Mouse (Mus musculus) stomach, embryonic 15.5 days (tissue): ENCODE measurements around the gene Sbp. TPM values are rescaled to one million over a fixed set of nuclear protein-coding genes. Genes with fewer than 3 reads are reported as not detected.

Experiments used
- ATAC-seq: fragments of 200-750 bp; cut with Nextera tagmentation; 2 replicates; pipeline ENCODE4 v1.8.0; 2017; ENCODE audit warnings: low read depth, moderate number of reproducible peaks, moderate TSS enrichment; ENCODE audit not compliant: insufficient read depth, low FRiP score
- H3K27ac ChIP-seq: fragments of 300-500 bp; sonication (generic); 2 replicates; pipeline ENCODE4 v1.5.1; 2015; ENCODE audit warnings: mild to moderate bottlenecking, inconsistent platforms
- H3K27me3 ChIP-seq: fragments of 300-500 bp; sonication (generic); replicated peaks from 2 replicates; pipeline ENCODE4 v1.6.1; 2015; ENCODE audit warnings: inconsistent platforms
- H3K36me3 ChIP-seq: fragments of 300-500 bp; sonication (generic); 2 replicates; pipeline ENCODE4 v1.6.1; 2015; ENCODE audit warnings: inconsistent platforms
- H3K4me1 ChIP-seq: fragments of 300-500 bp; sonication (generic); 2 replicates; pipeline ENCODE4 v1.6.1; 2015; ENCODE audit warnings: inconsistent platforms
- H3K4me2 ChIP-seq: fragments of 300-500 bp; sonication (generic); 2 replicates; pipeline ENCODE4 v1.6.1; 2015; ENCODE audit warnings: mild to moderate bottlenecking, inconsistent platforms
- H3K4me3 ChIP-seq: fragments of 300-500 bp; sonication (generic); replicated peaks from 2 replicates; pipeline ENCODE4 v1.5.1; 2015; ENCODE audit warnings: inconsistent platforms
- H3K9ac ChIP-seq: fragments of 300-500 bp; sonication (generic); 2 replicates; pipeline ENCODE4 v1.6.1; 2015; ENCODE audit warnings: inconsistent platforms
- H3K9me3 ChIP-seq: fragments of 300-500 bp; sonication (generic); 2 replicates; pipeline ENCODE4 v1.6.1; 2016; ENCODE audit warnings: inconsistent platforms
- WGBS: fragments of 180-500 bp; shearing (Covaris S2); methylation state at CpG from one replicate; pipeline ENCODE4 v1.1.7; 2015; 5-methylcytosine and 5-hydroxymethylcytosine counted together
- polyA plus RNA-seq: library from polyadenylated mRNA; unstranded; fragments of >200 nt; fragmentation: Nextera tagmentation; extraction: Ambion mirVana; gene quantifications from 2 replicates; pipeline ENCODE4 v1.2.1, GENCODE M21; 2015

The Sbp gene
- polyA plus RNA-seq, 1 experiment from 2014 or later: not detected

DNA sequence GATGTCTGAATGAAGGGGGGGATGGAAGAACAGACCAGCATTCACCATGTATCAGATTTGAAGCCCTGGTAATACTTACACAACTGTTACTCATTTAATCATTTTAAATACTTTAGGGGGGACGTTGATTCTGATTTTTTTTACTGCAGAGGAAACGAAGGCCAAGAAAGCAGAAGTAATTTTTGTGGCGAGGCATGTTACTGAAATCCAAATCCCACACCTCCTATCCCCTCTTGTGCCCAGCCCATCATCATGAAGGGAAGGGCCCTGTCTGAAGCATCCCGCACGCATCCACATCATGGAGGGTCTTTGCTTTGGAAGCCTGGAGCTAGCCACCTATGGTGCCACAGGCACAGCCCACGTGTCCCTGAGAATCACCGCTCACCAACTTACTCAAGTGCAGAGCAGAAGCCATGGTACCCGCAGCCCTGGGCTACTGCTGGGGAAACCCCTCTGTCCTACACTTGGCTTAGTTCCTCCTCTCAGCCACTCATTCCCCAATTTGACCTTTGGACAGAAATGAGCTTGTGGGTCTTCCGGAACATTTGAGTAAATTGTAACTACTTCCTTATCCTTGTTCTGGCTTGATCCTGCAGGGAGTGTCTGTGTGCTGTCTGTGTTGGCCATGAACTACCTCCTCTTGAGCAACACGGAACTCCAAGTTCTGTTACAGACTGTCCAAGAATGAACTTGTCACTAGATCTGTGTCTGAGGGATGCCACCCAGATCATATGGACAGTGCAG is 25.4 kb downstream of the Sbp start:
- Histone ChIP-seq H3K4me1 (no peaks in the 10 kb centered on the region), H3K9me3 (no peaks in the 10 kb centered on the region), H3K27ac (0 out of 2 replicates have a peak overlapping the region, but pooled peaks have one; percentile 8), H3K4me2 (no peak overlapping the region), H3K27me3 (no peaks in the 10 kb centered on the region), H3K36me3 (no peaks in the 10 kb centered on the region), H3K9ac (no peak overlapping the region), H3K4me3 (no peak overlapping the region)
- WGBS: 75% methylated on average over 10 of the region's 10 CpGs
- peak; percentile 40 for ATAC-seq

DNA sequence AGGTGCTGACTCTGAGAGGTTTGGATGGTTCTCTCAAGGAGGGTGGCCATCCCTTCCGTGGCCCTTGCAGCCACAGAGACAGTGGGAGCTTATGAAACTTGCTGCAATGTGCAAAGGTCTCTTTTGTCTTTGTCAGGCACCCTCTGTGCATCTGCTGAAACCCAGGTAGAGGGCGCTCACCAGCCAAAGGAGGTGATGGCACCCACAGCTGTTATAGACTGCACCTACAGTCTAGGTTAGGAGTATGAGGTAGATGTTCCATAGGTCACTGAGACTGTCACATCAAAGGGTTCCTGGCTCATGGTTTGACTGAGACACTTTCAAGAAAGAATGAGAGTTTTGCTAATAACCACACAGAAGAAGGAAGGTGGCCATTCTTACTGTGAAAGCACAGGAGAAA is 27.3 kb downstream of the Sbp start:
- no peak overlapping the region for H3K4me2 ChIP-seq
- WGBS: 60% methylated on average over 2 of the region's 2 CpGs
- no peak overlapping the region for H3K27ac ChIP-seq
- H3K27me3 ChIP-seq: no peaks in the 10 kb centered on the region
- no peak overlapping the region for H3K4me3 ChIP-seq
- H3K9me3 ChIP-seq: no peaks in the 10 kb centered on the region
- no peak for ATAC-seq
- H3K9ac ChIP-seq: no peak overlapping the region
- H3K4me1 ChIP-seq: no peaks in the 10 kb centered on the region
- no peaks in the 10 kb centered on the region for H3K36me3 ChIP-seq

GRCm38 (mm10) chr17:23969231-23969630 is 27.8 kb downstream of the Sbp start:
- WGBS: 13% methylated on average over 1 of the region's 1 CpGs
- Histone ChIP-seq H3K4me2 (no peak overlapping the region), H3K9ac (no peak overlapping the region), H3K27ac (no peak overlapping the region), H3K36me3 (no peaks in the 10 kb centered on the region), H3K9me3 (no peaks in the 10 kb centered on the region), H3K4me1 (no peaks in the 10 kb centered on the region), H3K27me3 (no peaks in the 10 kb centered on the region), H3K4me3 (no peak overlapping the region)
- ATAC-seq: no peak

DNA sequence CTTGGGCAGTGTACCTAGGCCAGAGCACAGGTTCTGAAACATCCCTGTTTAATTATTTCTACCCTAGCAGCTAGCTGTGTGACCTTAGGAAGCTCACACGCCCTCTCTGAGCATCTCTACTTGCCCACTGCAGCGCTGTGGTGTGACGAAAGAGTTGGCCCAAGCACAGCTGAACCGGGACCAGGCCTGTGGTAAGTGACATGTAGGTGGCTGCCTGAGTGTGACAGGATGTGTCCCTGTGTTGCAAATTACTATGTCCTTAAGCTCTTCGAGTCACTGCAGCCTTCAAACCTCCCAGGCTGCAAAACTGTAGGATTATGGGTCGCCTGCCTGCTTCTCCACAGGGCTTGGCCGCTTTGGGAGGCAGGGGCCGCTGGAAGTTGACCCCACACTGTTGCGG is 29.8 kb downstream of the Sbp start:
- Histone ChIP-seq H3K36me3 (no peaks in the 10 kb centered on the region), H3K27me3 (no peaks in the 10 kb centered on the region), H3K4me1 (no peaks in the 10 kb centered on the region), H3K9ac (no peak overlapping the region), H3K9me3 (no peaks in the 10 kb centered on the region), H3K4me3 (no peak overlapping the region), H3K4me2 (no peak overlapping the region), H3K27ac (no peak overlapping the region)
- 82% methylated on average over 9 of the region's 9 CpGs for WGBS
- ATAC-seq: peak; percentile 24; the same call in 1 of the 2 replicates

GRCm38 (mm10) chr17:23976665-23977064 is 35.2 kb downstream of the Sbp start:
- Histone ChIP-seq H3K9ac (no peak overlapping the region), H3K27ac (no peak overlapping the region), H3K9me3 (no peaks in the 10 kb centered on the region), H3K4me1 (0 out of 2 replicates have a peak, but pooled peaks cover 3% of the 10 kb centered on the region), H3K4me3 (no peak overlapping the region), H3K4me2 (no peak overlapping the region), H3K27me3 (no peaks in the 10 kb centered on the region), H3K36me3 (no peaks in the 10 kb centered on the region)
- WGBS: 75% methylated on average over 4 of the region's 4 CpGs
- ATAC-seq: no peak

- H3K9ac ChIP-seq: no peak overlapping the region
- H3K27me3 ChIP-seq: no peaks in the 10 kb centered on the region
- no peak overlapping the region for H3K4me2 ChIP-seq
- WGBS: 52% methylated on average over 3 of the region's 3 CpGs
- H3K27ac ChIP-seq: no peak overlapping the region
- no peak overlapping the region for H3K4me3 ChIP-seq
- H3K9me3 ChIP-seq: no peaks in the 10 kb centered on the region
- H3K4me1 ChIP-seq: 0 out of 2 replicates have a peak, but pooled peaks cover 3% of the 10 kb centered on the region
- no peaks in the 10 kb centered on the region for H3K36me3 ChIP-seq
- ATAC-seq: no peak
These were observed 38.0 kb downstream of the Sbp start for GRCm38 (mm10) chr17:23979471-23979870.

DNA sequence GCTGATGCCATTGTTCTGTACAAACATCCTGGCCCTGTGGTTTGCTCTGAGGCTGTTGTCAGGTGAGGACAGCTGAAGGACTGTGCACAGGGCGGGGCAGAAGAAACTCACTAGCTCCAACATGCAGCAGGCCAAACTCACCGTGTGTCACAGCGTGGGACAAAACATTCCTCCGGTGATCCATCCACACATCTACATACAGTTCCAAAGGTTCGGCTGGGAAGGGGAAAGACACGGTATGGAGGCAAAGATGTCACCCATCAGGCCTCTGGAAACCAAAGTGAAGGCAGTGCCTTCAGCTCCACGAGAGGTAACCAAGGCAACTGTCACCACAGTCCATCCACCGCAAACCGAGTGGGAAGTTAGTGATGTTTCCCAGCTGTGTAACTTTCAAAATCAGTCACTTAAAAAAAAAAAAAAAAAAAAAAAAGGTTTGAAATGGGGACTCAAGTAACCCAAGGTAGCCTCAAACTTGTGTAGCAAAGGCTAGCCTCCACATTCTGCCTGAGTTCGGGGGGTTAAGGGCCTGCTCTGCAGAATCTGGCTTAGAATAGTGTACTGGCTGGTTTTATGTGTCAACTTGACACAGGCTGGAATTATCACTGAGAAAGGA is 38.9 kb downstream of the Sbp start, which contains the start of gene Prss30:
Gene Prss30 (minus strand): TSS at position 270 of the 613 bp plus-strand sequence.
- Histone ChIP-seq H3K9ac (no peak within 1 kb of the TSS), H3K4me3 (no peak within 1 kb of the TSS), H3K4me1 (0 out of 2 replicates have a peak, but pooled peaks cover 3% of the 10 kb centered on the region), H3K36me3 (no peaks in the 10 kb centered on the region), H3K27ac (no peak within 1 kb of the TSS), H3K27me3 (no peaks in the 10 kb centered on the region), H3K9me3 (no peaks in the 10 kb centered on the region), H3K4me2 (no peak within 1 kb of the TSS)
- 59% methylated on average over 10 of the region's 10 CpGs for WGBS
- no peak for ATAC-seq

GRCm38 (mm10) chr17:23982912-23983311 is 41.4 kb downstream of the Sbp start:
- H3K9ac ChIP-seq: no peak overlapping the region
- no peak overlapping the region for H3K4me2 ChIP-seq
- no peak for ATAC-seq
- no peaks in the 10 kb centered on the region for H3K27me3 ChIP-seq
- H3K9me3 ChIP-seq: no peaks in the 10 kb centered on the region
- 0 out of 2 replicates have a peak, but pooled peaks cover 3% of the 10 kb centered on the region for H3K4me1 ChIP-seq
- no peak overlapping the region for H3K4me3 ChIP-seq
- WGBS: 54% methylated on average over 4 of the region's 4 CpGs
- no peak overlapping the region for H3K27ac ChIP-seq
- no peaks in the 10 kb centered on the region for H3K36me3 ChIP-seq

GRCm38 (mm10) chr17:23984989-23985388 is 43.5 kb downstream of the Sbp start:
- no peak overlapping the region for H3K27ac ChIP-seq
- no peak for ATAC-seq
- 78% methylated on average over 1 of the region's 1 CpGs for WGBS
- 0 out of 2 replicates have a peak, but pooled peaks cover 3% of the 10 kb centered on the region for H3K4me1 ChIP-seq
- no peak overlapping the region for H3K4me2 ChIP-seq
- H3K9ac ChIP-seq: no peak overlapping the region
- no peaks in the 10 kb centered on the region for H3K27me3 ChIP-seq
- no peak overlapping the region for H3K4me3 ChIP-seq
- H3K36me3 ChIP-seq: no peaks in the 10 kb centered on the region
- no peaks in the 10 kb centered on the region for H3K9me3 ChIP-seq

- no peak for ATAC-seq
- H3K4me3 ChIP-seq: no peak overlapping the region
- no peak overlapping the region for H3K9ac ChIP-seq
- peaks cover 13% of the 10 kb centered on the region for H3K4me1 ChIP-seq
- H3K4me2 ChIP-seq: no peak overlapping the region
- H3K27me3 ChIP-seq: no peaks in the 10 kb centered on the region
- H3K27ac ChIP-seq: no peak overlapping the region
- H3K36me3 ChIP-seq: no peaks in the 10 kb centered on the region
- H3K9me3 ChIP-seq: no peaks in the 10 kb centered on the region
- 35% methylated on average over 2 of the region's 2 CpGs for WGBS
These were observed 48.3 kb downstream of the Sbp start for GRCm38 (mm10) chr17:23989802-23990201.

GRCm38 (mm10) chr17:23992789-23993553 is 51.5 kb downstream of the Sbp start:
- H3K27ac ChIP-seq: peak overlapping the region; percentile 35
- H3K27me3 ChIP-seq: no peaks in the 10 kb centered on the region
- WGBS: 59% methylated on average over 9 of the region's 9 CpGs
- ATAC-seq: peak; percentile 47; the same call in 1 of the 2 replicates
- no peaks in the 10 kb centered on the region for H3K9me3 ChIP-seq
- H3K4me1 ChIP-seq: peaks cover 13% of the 10 kb centered on the region
- H3K4me2 ChIP-seq: peak overlapping the region; percentile 68
- peak overlapping the region; percentile 13; the same call in 1 of the 2 replicates for H3K4me3 ChIP-seq
- no peaks in the 10 kb centered on the region for H3K36me3 ChIP-seq
- H3K9ac ChIP-seq: no peak overlapping the region
